Mouse (Mus musculus): ENCODE results near the gene Serp2. TPM values are rescaled to one million over a fixed set of nuclear protein-coding genes. Genes with fewer than 3 reads are reported as not detected.
"Not testable (repeated sequence)": the region's sequence is repeated elsewhere in the genome, so short reads cannot be mapped to it uniquely, and the experiment has no call there.

Serp2 gene
- total RNA-seq, 2 experiments from 2014 or later: 138 to 146 TPM

GRCm38 (mm10) chr14:76577840-76578239, 21.2 kb upstream of the Serp2 start:
- no peak for DNase-seq (ENCODE audit: low spot score in 2 of 2)

- DNase-seq (ENCODE audit: low spot score in 2 of 2): no peak
These were observed 13.6 kb upstream of the Serp2 start for GRCm38 (mm10) chr14:76570292-76570691.

GRCm38 (mm10) chr14:76569271-76569961, 12.7 kb upstream of the Serp2 start:
- no peak for DNase-seq (ENCODE audit: low spot score in 2 of 2)

- DNase-seq (ENCODE audit: low spot score in 2 of 2): no peak
These were observed 11.9 kb upstream of the Serp2 start for GRCm38 (mm10) chr14:76568548-76568947.

GRCm38 (mm10) chr14:76567280-76567679, 10.6 kb upstream of the Serp2 start:
- no peak for DNase-seq (ENCODE audit: low spot score in 2 of 2)

- DNase-seq (ENCODE audit: low spot score in 2 of 2): no peak
These were observed 10.0 kb upstream of the Serp2 start for GRCm38 (mm10) chr14:76566711-76567110.

GRCm38 (mm10) chr14:76566193-76566592, 9.5 kb upstream of the Serp2 start:
- DNase-seq (ENCODE audit: low spot score in 2 of 2): no peak

- DNase-seq (ENCODE audit: low spot score in 2 of 2): no peak
These were observed 2.5 kb upstream of the Serp2 start for GRCm38 (mm10) chr14:76559208-76559607.

- DNase-seq (ENCODE audit: low spot score in 2 of 2): not testable (repeated sequence)
These were observed 1.5 kb upstream of the Serp2 start for GRCm38 (mm10) chr14:76558171-76558570.

- peak; percentile 72 to 78 for DNase-seq (ENCODE audit: low spot score in 2 of 2)
These were observed 448 bp downstream of the Serp2 start for GRCm38 (mm10) chr14:76556031-76556851.

GRCm38 (mm10) chr14:76555263-76556030, 1.2 kb downstream of the Serp2 start:
- DNase-seq (ENCODE audit: low spot score in 2 of 2): no peak

- no peak for DNase-seq (ENCODE audit: low spot score in 2 of 2)
These were observed 12.6 kb downstream of the Serp2 start for GRCm38 (mm10) chr14:76544136-76544535.

- DNase-seq (ENCODE audit: low spot score in 2 of 2): no peak
These were observed 15.3 kb downstream of the Serp2 start for GRCm38 (mm10) chr14:76541341-76541740.

GRCm38 (mm10) chr14:76540005-76540670, 16.6 kb downstream of the Serp2 start:
- DNase-seq (ENCODE audit: low spot score in 2 of 2): peak in 1 of 2 experiments; percentile 37

- no peak for DNase-seq (ENCODE audit: low spot score in 2 of 2)
These were observed 19.8 kb downstream of the Serp2 start for GRCm38 (mm10) chr14:76536921-76537320.

GRCm38 (mm10) chr14:76535096-76535495, 21.6 kb downstream of the Serp2 start:
- no peak for DNase-seq (ENCODE audit: low spot score in 2 of 2)

- no peak for DNase-seq (ENCODE audit: low spot score in 2 of 2)
These were observed 23.4 kb downstream of the Serp2 start for GRCm38 (mm10) chr14:76533170-76533815.

GRCm38 (mm10) chr14:76532257-76533169, 24.2 kb downstream of the Serp2 start:
- DNase-seq (ENCODE audit: low spot score in 2 of 2): no peak

- DNase-seq (ENCODE audit: low spot score in 2 of 2): no peak
These were observed 25.5 kb downstream of the Serp2 start for GRCm38 (mm10) chr14:76531027-76531660.
